8 mouse cellular contexts compared by ENCODE assay signal in genomic region chr11:4705178-4705577, GRCm38 (mm10). TPM values are rescaled to one million over a fixed set of nuclear protein-coding genes. Genes with fewer than 3 reads are reported as not detected.
DNase-seq lines count a peak whose midpoint lies in the region; ATAC-seq and TF ChIP-seq lines count a peak whose summit lies in the region.

No protein-coding gene starts in this region.

- no peaks in the 10 kb centered on the region; the same call in 1 of the 2 replicates for H3K4me1 ChIP-seq in cerebellum, adult 2 months (ENCODE audit: control insufficient read depth, insufficient read depth, low read length)
- peaks cover 5% of the 10 kb centered on the region; the same call in 1 of the 2 replicates for H3K4me1 ChIP-seq in spleen, adult 2 months (ENCODE audit: control insufficient read depth, insufficient read depth, insufficient read length)
- H3K4me1 ChIP-seq in limb, embryonic 15.5 days, result peaks cover 14% of the 10 kb centered on the region
- H3K4me1 ChIP-seq in stomach, postnatal 0 days (replicated peaks; ENCODE audit: control insufficient read depth, insufficient read depth), result no peaks in the 10 kb centered on the region

- no peak for TF ChIP-seq POLR2A in cerebellum, adult 2 months (IDR thresholded peaks at IDR 0.05; ENCODE audit: borderline replicate concordance, insufficient read depth, low read length)
- no peak for TF ChIP-seq POLR2A in spleen, adult 2 months (IDR thresholded peaks at IDR 0.05; ENCODE audit: low read depth, low read length)

- ATAC-seq in limb, embryonic 15.5 days (ENCODE audit: insufficient number of reproducible peaks, low FRiP score, low TSS enrichment, low read depth), result no peak
- no peak for ATAC-seq in stomach, postnatal 0 days (ENCODE audit: low FRiP score, low TSS enrichment)

- no peaks in the 10 kb centered on the region for H3K27me3 ChIP-seq in cerebellum, adult 2 months (ENCODE audit: control insufficient read depth, insufficient read depth, low read length)
- H3K27me3 ChIP-seq in spleen, adult 2 months (ENCODE audit: control insufficient read depth, insufficient read depth, low read length), result no peaks in the 10 kb centered on the region
- no peaks in the 10 kb centered on the region for H3K27me3 ChIP-seq in limb, embryonic 15.5 days
- no peaks in the 10 kb centered on the region for H3K27me3 ChIP-seq in stomach, postnatal 0 days (ENCODE audit: control insufficient read depth, insufficient read depth, low read length)

- no peak for TF ChIP-seq EP300 in stomach, postnatal 0 days (optimal IDR thresholded peaks at IDR 0.05)

- peak overlapping the region; percentile 96 for H3K4me3 ChIP-seq in cerebellum, adult 2 months (replicated peaks; ENCODE audit: insufficient read depth, low read depth, low read length)
- H3K4me3 ChIP-seq in spleen, adult 2 months (ENCODE audit: extremely low read depth, insufficient read depth, insufficient read length), result peak overlapping the region; percentile 95
- peak overlapping the region; percentile 88 for H3K4me3 ChIP-seq in limb, embryonic 15.5 days
- peak overlapping the region; percentile 82 for H3K4me3 ChIP-seq in stomach, postnatal 0 days (ENCODE audit: low read depth, low read length)

- H3K36me3 ChIP-seq in spleen, adult 2 months (ENCODE audit: control insufficient read depth, insufficient read depth, low read length), result peaks cover 9% of the 10 kb centered on the region
- H3K36me3 ChIP-seq in limb, embryonic 15.5 days, result peaks cover 16% of the 10 kb centered on the region
- H3K36me3 ChIP-seq in stomach, postnatal 0 days (ENCODE audit: control insufficient read depth, insufficient read depth, low read length), result peaks cover 6% of the 10 kb centered on the region; the same call in 1 of the 2 replicates

- H3K27ac ChIP-seq in cerebellum, adult 2 months (ENCODE audit: insufficient read depth, low read length), result no peak overlapping the region
- H3K27ac ChIP-seq in spleen, adult 2 months (ENCODE audit: insufficient read depth, low read length), result peak overlapping the region; percentile 76
- peak overlapping the region; percentile 50; the same call in 1 of the 2 replicates for H3K27ac ChIP-seq in limb, embryonic 15.5 days
- H3K27ac ChIP-seq in stomach, postnatal 0 days (replicated peaks), result peak overlapping the region; percentile 58; the same call in 1 of the 2 replicates

- peak overlapping the region; percentile 51 for H3K9ac ChIP-seq in limb, embryonic 15.5 days
- H3K9ac ChIP-seq in stomach, postnatal 0 days (ENCODE audit: low read length), result peak overlapping the region; percentile 71

- DNase-seq in cerebellum, adult 2 months, result no peak
- no peak for DNase-seq in cerebellum, postnatal 10 days
- no peak for DNase-seq in spleen, adult 2 months (ENCODE audit: low read depth in 1 of 2, low spot score in 2 of 2)
- DNase-seq in spleen, postnatal 36 days (ENCODE audit: low spot score in 2 of 2), result no peak
- no peak for DNase-seq in stomach, postnatal 0 days (ENCODE audit: low spot score)
- DNase-seq in cerebellum, postnatal 14 days, result no peak
- no peak for DNase-seq in right cerebral cortex, postnatal 10 days (ENCODE audit: low spot score in 2 of 2)

- H3K4me2 ChIP-seq in limb, embryonic 15.5 days, result peak overlapping the region; percentile 67
- peak overlapping the region; percentile 93 for H3K4me2 ChIP-seq in stomach, postnatal 0 days (replicated peaks; ENCODE audit: low read depth)

- WGBS in cerebellum, adult 2 months, result 12% methylated on average over 4 of the region's 4 CpGs
- WGBS in spleen, adult 2 months, result 14% methylated on average over 4 of the region's 4 CpGs
- 6% methylated on average over 4 of the region's 4 CpGs for WGBS in limb, embryonic 15.5 days
- 7% methylated on average over 4 of the region's 4 CpGs for WGBS in stomach, postnatal 0 days

- no peaks in the 10 kb centered on the region for H3K9me3 ChIP-seq in limb, embryonic 15.5 days
- no peaks in the 10 kb centered on the region for H3K9me3 ChIP-seq in stomach, postnatal 0 days (ENCODE audit: control insufficient read depth, low read length)

- TF ChIP-seq CTCF in cerebellum, adult 2 months (IDR thresholded peaks at IDR 0.05; ENCODE audit: borderline replicate concordance, insufficient read depth, low read depth, low read length), result no peak
- TF ChIP-seq CTCF in spleen, adult 2 months (IDR thresholded peaks at IDR 0.05; ENCODE audit: extremely low read depth, insufficient read depth, insufficient read length, insufficient replicate concordance), result no peak
- no peak for TF ChIP-seq CTCF in stomach, postnatal 0 days (IDR thresholded peaks at IDR 0.05; ENCODE audit: low read depth)

RNA-seq across cellular contexts. Expression of gene Zmat5, which starts 0.7 kb away (rescaled TPM):
- 62.1 and 63.2 TPM in 2 replicates for polyA plus RNA-seq in cerebellum, adult 2 months (2012; rRNA removed)
- polyA plus RNA-seq in spleen, adult 2 months (2012; rRNA removed), result 31.9 and 46.5 TPM in 2 replicates
- 60.7 and 63.2 TPM in 2 replicates for polyA plus RNA-seq in limb, embryonic 15.5 days (2015; fragmentation: Nextera tagmentation; extraction: Ambion mirVana)
- polyA plus RNA-seq in stomach, postnatal 0 days (2015; fragmentation: Nextera tagmentation; extraction: Ambion mirVana), result 57.4 and 63.5 TPM in 2 replicates

RNA-seq across cellular contexts. Expression of gene Uqcr10, which starts 1.0 kb away (rescaled TPM):
- 1,309 and 1,338 TPM in 2 replicates for polyA plus RNA-seq in cerebellum, adult 2 months (2012; rRNA removed)
- 160 and 307 TPM in 2 replicates for polyA plus RNA-seq in spleen, adult 2 months (2012; rRNA removed)
- 636 and 690 TPM in 2 replicates for polyA plus RNA-seq in limb, embryonic 15.5 days (2015; fragmentation: Nextera tagmentation; extraction: Ambion mirVana)
- polyA plus RNA-seq in stomach, postnatal 0 days (2015; fragmentation: Nextera tagmentation; extraction: Ambion mirVana), result 1,477 and 1,517 TPM in 2 replicates

RNA-seq across cellular contexts. Expression of gene Cabp7, which starts 41.4 kb away (rescaled TPM):
- polyA plus RNA-seq in cerebellum, adult 2 months (2012; rRNA removed), result 114 and 129 TPM in 2 replicates
- 0.04 TPM in 1 of 2 replicates, not detected in the other for polyA plus RNA-seq in spleen, adult 2 months (2012; rRNA removed)
- 0.05 and 0.11 TPM in 2 replicates for polyA plus RNA-seq in limb, embryonic 15.5 days (2015; fragmentation: Nextera tagmentation; extraction: Ambion mirVana)
- polyA plus RNA-seq in stomach, postnatal 0 days (2015; fragmentation: Nextera tagmentation; extraction: Ambion mirVana), result 0.12 and 0.13 TPM in 2 replicates

Comparison
In these comparisons a context has a peak if more than half of its experiments do, and no peak if none do; other contexts are left out.
1. RNA of gene Cabp7, which starts 41.4 kb away (polyA plus RNA-seq): 114 to 129 TPM in cerebellum, adult 2 months; 0.12 to 0.13 TPM in stomach, postnatal 0 days, 0.05 to 0.11 TPM in limb, embryonic 15.5 days and 0.04 TPM in spleen, adult 2 months; every median in the first group is over 100 times any median in the second.
2. Peak in every context shown above with its lines, with median percentiles within 50 percentile points of each other: H3K4me3 ChIP-seq.